Mouse (Mus musculus) heart, embryonic 10.5 days (tissue): ENCODE results near the gene Cyp2w1. TPM values are rescaled to one million over a fixed set of nuclear protein-coding genes. Genes with fewer than 3 reads are reported as not detected.
A peak's percentile ranks its signal among the peaks of the same experiment; 100 is the strongest.

ENCODE experiments used
- DNase-seq: peaks from one replicate; pipeline ENCODE4 v3.0.0-alpha.2; 2017; ENCODE audit warnings: low spot score
- H3K27ac ChIP-seq: fragments of 300-500 bp; sonication (generic); 2 replicates; pipeline ENCODE4 v1.5.1; 2016; ENCODE audit warnings: mild to moderate bottlenecking
- H3K27me3 ChIP-seq: fragments of 300-500 bp; sonication (generic); 2 replicates; pipeline ENCODE4 v1.6.1; 2016; ENCODE audit warnings: mild to moderate bottlenecking; ENCODE audit not compliant: poor library complexity, insufficient read depth, severe bottlenecking
- H3K36me3 ChIP-seq: fragments of 300-500 bp; sonication (generic); 2 replicates; pipeline ENCODE4 v1.6.1; 2016; ENCODE audit warnings: mild to moderate bottlenecking, moderate library complexity
- H3K4me1 ChIP-seq: fragments of 300-500 bp; sonication (generic); 2 replicates; pipeline ENCODE4 v1.6.1; 2016; ENCODE audit warnings: mild to moderate bottlenecking
- H3K4me3 ChIP-seq: fragments of 300-500 bp; sonication (generic); 2 replicates; pipeline ENCODE4 v1.5.1; 2016; ENCODE audit warnings: mild to moderate bottlenecking, moderate library complexity
- H3K9me3 ChIP-seq: fragments of 300-500 bp; sonication (generic); 2 replicates; pipeline ENCODE4 v1.6.1; 2016; ENCODE audit warnings: mild to moderate bottlenecking, moderate library complexity
- WGBS: fragments of 180-500 bp; shearing (Covaris S2); methylation state at CpG from one replicate; pipeline ENCODE4 v1.1.7; 2016; 5-methylcytosine and 5-hydroxymethylcytosine counted together
- polyA plus RNA-seq: library from polyadenylated mRNA; unstranded; fragments of >200 nt; fragmentation: Nextera tagmentation; extraction: Ambion mirVana; gene quantifications from 2 replicates; pipeline ENCODE4 v1.2.1, GENCODE M21; 2016

Cyp2w1 gene
- polyA plus RNA-seq, 1 experiment from 2014 or later: not detected

DNA sequence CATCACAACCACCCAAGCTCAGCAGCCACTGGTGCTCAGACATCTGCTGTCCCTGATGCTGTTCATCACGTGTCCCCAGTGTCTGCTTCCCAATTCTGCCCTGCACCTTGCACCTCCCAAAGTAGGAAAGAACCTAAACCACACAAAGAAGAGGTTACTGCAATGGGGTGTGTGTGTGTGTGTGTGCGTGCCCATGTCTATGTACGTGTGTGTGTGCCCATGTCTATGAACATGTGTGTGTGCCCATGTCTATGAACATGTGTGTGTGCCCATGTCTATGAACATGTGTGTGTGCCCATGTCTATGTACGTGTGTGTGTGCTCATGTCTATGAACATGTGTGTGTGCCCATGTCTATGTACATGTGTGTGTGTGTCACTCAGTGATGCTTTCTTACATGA is 43.1 kb downstream of the Cyp2w1 start:
- H3K9me3 ChIP-seq: no peaks in the 10 kb centered on the region
- WGBS: 90% methylated on average over 4 of the region's 4 CpGs
- peaks cover 39% of the 10 kb centered on the region for H3K4me1 ChIP-seq
- H3K27ac ChIP-seq: no peak overlapping the region
- H3K4me3 ChIP-seq: no peak overlapping the region
- H3K36me3 ChIP-seq: peaks cover 13% of the 10 kb centered on the region
- DNase-seq: no peak
- H3K27me3 ChIP-seq: peaks cover 12% of the 10 kb centered on the region; the same call in 1 of the 2 replicates

DNA sequence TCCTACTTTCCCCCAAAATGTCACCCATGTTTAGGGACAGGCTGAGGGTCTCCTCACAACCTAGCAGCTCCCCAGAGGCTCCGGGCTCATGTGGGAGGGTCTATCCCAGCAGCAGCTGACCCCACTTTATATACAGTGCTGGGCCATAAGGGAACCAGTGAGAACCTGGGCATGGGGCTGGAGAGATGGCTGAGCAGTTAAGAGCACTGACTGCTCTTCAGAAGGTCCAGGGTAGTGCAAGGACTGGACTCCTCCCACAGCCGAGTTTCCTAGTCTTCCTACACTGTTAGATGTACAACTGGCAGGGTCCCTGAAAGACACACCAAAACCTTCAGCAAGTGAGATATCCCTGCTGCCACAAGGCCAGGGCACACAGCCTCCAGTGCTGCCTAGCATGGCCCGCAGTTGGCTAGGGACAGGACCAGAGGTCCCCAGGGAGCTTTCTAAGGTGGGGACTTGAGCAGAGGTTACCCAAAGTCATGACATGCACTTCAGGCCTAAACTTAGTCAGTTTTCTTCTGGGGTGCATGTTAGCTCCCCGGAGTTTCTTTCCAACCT is 45.0 kb downstream of the Cyp2w1 start:
- Histone ChIP-seq H3K9me3 (no peaks in the 10 kb centered on the region), H3K27ac (peak overlapping the region; percentile 12; the same call in 1 of the 2 replicates), H3K27me3 (peaks cover 12% of the 10 kb centered on the region; the same call in 1 of the 2 replicates), H3K36me3 (peaks cover 11% of the 10 kb centered on the region), H3K4me1 (peaks cover 30% of the 10 kb centered on the region), H3K4me3 (no peak overlapping the region)
- DNase-seq: no peak
- 85% methylated on average over 4 of the region's 4 CpGs for WGBS

- peaks cover 4% of the 10 kb centered on the region for H3K36me3 ChIP-seq
Observed at GRCm38 (mm10) chr5:139397959-139398753, 45.7 kb downstream of the Cyp2w1 start.

DNA sequence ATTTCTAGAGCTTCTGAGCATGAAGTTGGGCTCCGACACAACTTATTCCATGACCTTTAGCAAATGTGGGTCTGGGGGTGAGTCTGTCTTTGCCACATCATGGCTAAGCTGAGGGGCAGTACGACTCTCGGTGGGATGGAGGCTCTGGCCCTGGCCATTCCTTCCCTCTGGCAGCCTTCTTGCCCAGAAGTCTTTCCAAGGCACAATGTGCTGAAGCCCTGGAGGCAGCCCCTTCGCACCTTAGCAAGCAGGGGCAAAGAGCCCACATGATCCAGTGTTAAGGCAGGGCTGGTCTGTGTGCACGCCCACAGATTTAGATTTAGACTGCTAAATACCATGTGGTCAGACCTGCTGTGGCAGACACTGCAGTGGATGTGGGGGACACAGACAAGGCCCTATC is 46.4 kb downstream of the Cyp2w1 start:
- Histone ChIP-seq H3K27ac (0 out of 2 replicates have a peak overlapping the region, but pooled peaks have one; percentile 12), H3K4me3 (no peak overlapping the region), H3K4me1 (peaks cover 33% of the 10 kb centered on the region), H3K9me3 (no peaks in the 10 kb centered on the region), H3K36me3 (no peaks in the 10 kb centered on the region), H3K27me3 (peaks cover 10% of the 10 kb centered on the region; the same call in 1 of the 2 replicates)
- DNase-seq: no peak
- WGBS: 74% methylated on average over 5 of the region's 5 CpGs

More at GRCm38 (mm10) chr5:139397959-139398753, 45.7 kb downstream of the Cyp2w1 start:
- Histone ChIP-seq H3K9me3 (no peaks in the 10 kb centered on the region), H3K4me1 (peaks cover 30% of the 10 kb centered on the region), H3K27ac (peak overlapping the region; percentile 39; the same call in 1 of the 2 replicates), H3K27me3 (0 out of 2 replicates have a peak, but pooled peaks cover 10% of the 10 kb centered on the region), H3K4me3 (no peak overlapping the region)
- peak; percentile 94 for DNase-seq
- WGBS: 21% methylated on average over 5 of the region's 5 CpGs

GRCm38 (mm10) chr5:139399991-139400390 is 47.6 kb downstream of the Cyp2w1 start:
- 85% methylated on average over 14 of the region's 14 CpGs for WGBS
- no peak overlapping the region for H3K4me3 ChIP-seq
- H3K9me3 ChIP-seq: no peaks in the 10 kb centered on the region
- no peak for DNase-seq
- no peak overlapping the region for H3K27ac ChIP-seq
- no peaks in the 10 kb centered on the region for H3K36me3 ChIP-seq
- peaks cover 19% of the 10 kb centered on the region; the same call in 1 of the 2 replicates for H3K27me3 ChIP-seq
- peaks cover 36% of the 10 kb centered on the region for H3K4me1 ChIP-seq

GRCm38 (mm10) chr5:139402106-139402505 is 49.7 kb downstream of the Cyp2w1 start:
- no peak overlapping the region for H3K27ac ChIP-seq
- whole genome bisulfite sequencing: 95% methylated on average over 2 of the region's 2 CpGs
- DNase-seq: no peak
- H3K4me1 ChIP-seq: peaks cover 52% of the 10 kb centered on the region
- peaks cover 27% of the 10 kb centered on the region for H3K27me3 ChIP-seq
- H3K4me3 ChIP-seq: no peak overlapping the region
- H3K9me3 ChIP-seq: no peaks in the 10 kb centered on the region
- no peaks in the 10 kb centered on the region for H3K36me3 ChIP-seq

DNA sequence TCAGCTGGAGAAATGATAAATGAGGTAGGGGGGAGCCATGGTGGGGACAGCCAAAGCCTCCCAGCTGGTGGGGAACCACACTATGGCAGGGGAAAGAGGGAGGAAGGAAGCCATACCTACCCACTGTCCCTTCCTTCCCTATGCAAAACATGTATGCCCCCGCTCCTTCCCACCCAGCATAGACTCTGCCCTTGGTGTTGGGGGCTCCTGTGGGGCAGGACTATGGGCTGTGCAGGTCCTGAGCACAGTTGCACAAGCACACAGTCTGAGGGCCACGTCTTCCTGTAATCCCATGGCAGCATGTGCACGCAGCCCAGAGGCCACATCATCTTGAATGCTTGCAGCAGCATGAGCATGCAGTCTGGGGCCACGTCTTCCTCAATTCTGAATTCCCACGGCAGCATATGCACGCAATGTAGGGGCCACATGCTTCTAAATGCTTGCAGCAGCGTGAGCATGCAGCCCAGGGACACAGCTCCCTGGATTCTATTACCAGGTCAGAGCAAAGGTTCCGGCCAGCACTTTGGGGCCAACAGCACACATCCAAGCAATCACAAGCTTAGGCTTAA is 51.4 kb downstream of the Cyp2w1 start:
- DNase-seq: no peak
- no peak overlapping the region for H3K4me3 ChIP-seq
- no peaks in the 10 kb centered on the region for H3K9me3 ChIP-seq
- H3K4me1 ChIP-seq: peaks cover 37% of the 10 kb centered on the region
- H3K36me3 ChIP-seq: no peaks in the 10 kb centered on the region
- H3K27me3 ChIP-seq: peaks cover 34% of the 10 kb centered on the region
- WGBS: 89% methylated on average over 8 of the region's 8 CpGs
- 0 out of 2 replicates have a peak overlapping the region, but pooled peaks have one; percentile 13 for H3K27ac ChIP-seq

- H3K27me3 ChIP-seq: peaks cover 34% of the 10 kb centered on the region
- H3K4me1 ChIP-seq: peaks cover 43% of the 10 kb centered on the region
- 61% methylated on average over 6 of the region's 6 CpGs for WGBS
- H3K4me3 ChIP-seq: no peak within 1 kb of the TSS
- H3K27ac ChIP-seq: peak within 1 kb of the TSS; percentile 59
- DNase-seq: no peak
- H3K36me3 ChIP-seq: no peaks in the 10 kb centered on the region
- no peaks in the 10 kb centered on the region for H3K9me3 ChIP-seq
Observed at GRCm38 (mm10) chr5:139404801-139405401, 52.5 kb downstream of the Cyp2w1 start, which contains the start of gene C130050O18Rik. TSS of gene C130050O18Rik (plus strand) at chr5:139405280.

DNA sequence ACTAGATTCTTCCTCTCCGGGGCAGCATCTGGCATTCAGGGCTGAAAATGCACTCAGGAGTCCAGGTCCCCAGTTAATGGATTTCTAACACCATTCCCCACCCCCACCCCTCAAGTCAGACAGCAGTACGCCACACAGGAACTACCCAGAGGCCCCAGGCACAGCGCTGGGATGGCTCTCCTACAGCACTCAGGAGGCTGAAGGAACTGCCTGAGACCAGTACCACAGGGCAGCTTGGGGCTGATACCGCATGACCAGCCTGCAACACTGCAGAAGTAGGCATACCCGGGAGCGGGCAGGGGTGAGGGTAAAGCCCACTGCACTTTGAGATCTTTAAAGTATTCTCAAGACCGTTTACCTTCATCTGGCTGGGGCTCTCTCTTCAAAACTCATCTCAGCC is 53.1 kb downstream of the Cyp2w1 start:
- H3K27me3 ChIP-seq: peaks cover 31% of the 10 kb centered on the region
- peak overlapping the region; percentile 48 for H3K27ac ChIP-seq
- peaks cover 49% of the 10 kb centered on the region for H3K4me1 ChIP-seq
- DNase-seq: no peak
- no peaks in the 10 kb centered on the region for H3K9me3 ChIP-seq
- WGBS: 78% methylated on average over 7 of the region's 7 CpGs
- H3K4me3 ChIP-seq: no peak overlapping the region
- H3K36me3 ChIP-seq: no peaks in the 10 kb centered on the region

GRCm38 (mm10) chr5:139405953-139406352 is 53.5 kb downstream of the Cyp2w1 start:
- H3K4me1 ChIP-seq: peaks cover 54% of the 10 kb centered on the region
- no peak overlapping the region for H3K4me3 ChIP-seq
- no peaks in the 10 kb centered on the region for H3K36me3 ChIP-seq
- DNase-seq: no peak
- peak overlapping the region; percentile 48; the same call in 1 of the 2 replicates for H3K27ac ChIP-seq
- no peaks in the 10 kb centered on the region for H3K9me3 ChIP-seq
- peaks cover 32% of the 10 kb centered on the region for H3K27me3 ChIP-seq
- 51% methylated on average over 3 of the region's 3 CpGs for WGBS
